Mouse (Mus musculus) kidney, postnatal 4 days (tissue): ENCODE data around the gene Vsx1.

Experiments
- DNase-seq, 2 experiments: peaks; one replicate each; pipeline ENCODE4 v3.0.0; 2021; ENCODE audit warnings: mixed read lengths in 2 of 2

Gene Vsx1

GRCm38 (mm10) chr2:150643726-150644415 is 45.3 kb downstream of the Vsx1 start:
- DNase-seq, result no peak

- DNase-seq, result no peak
These were observed 46.0 kb downstream of the Vsx1 start for GRCm38 (mm10) chr2:150643166-150643565.

GRCm38 (mm10) chr2:150638370-150638733 is 50.8 kb downstream of the Vsx1 start:
- DNase-seq, result no peak

GRCm38 (mm10) chr2:150637702-150638369 is 51.3 kb downstream of the Vsx1 start:
- no peak for DNase-seq

- DNase-seq, result no peak
These were observed 53.2 kb downstream of the Vsx1 start for GRCm38 (mm10) chr2:150635877-150636446.
